In the genomic region with DNA sequence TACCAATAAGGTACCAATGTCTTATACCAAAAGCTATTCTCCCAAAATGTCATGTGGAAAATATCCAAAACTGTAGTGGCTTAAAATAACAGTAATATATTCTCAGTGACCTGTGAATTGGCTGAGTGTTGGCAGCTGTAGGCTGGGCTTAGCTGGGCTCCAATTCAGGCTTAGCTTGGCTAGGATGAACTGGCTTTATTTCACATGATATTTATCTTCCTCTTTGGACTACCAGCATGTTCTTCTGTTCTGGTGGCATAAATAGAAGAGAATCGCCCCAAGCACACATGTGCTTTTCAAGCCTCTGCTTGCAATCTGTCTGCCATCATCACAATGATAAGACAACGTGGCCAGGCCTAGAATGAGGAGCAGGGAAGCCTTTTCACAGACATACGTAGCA, we compare ENCODE assay signal across 24 mouse cellular contexts. TPM values are rescaled to one million over a fixed set of nuclear protein-coding genes. Genes with fewer than 3 reads are reported as not detected.
DNase-seq lines count a peak whose midpoint lies in the region; ATAC-seq and TF ChIP-seq lines count a peak whose summit lies in the region.
"Had no signal": no experiment of that assay in that cellular context is flagged by ENCODE, and none has a peak within 500 bp of the region (broad histone marks: within the 10 kb centered on the region; RNA-seq: fewer than 3 reads in every experiment).

No protein-coding gene starts in this region.

- no peak for ATAC-seq in lung, embryonic 14.5 days (ENCODE audit: insufficient read depth)
- no peak for ATAC-seq in megakaryocyte-erythroid progenitor cell, adult 5-6 weeks (replicated peaks; ENCODE audit: low FRiP score, low TSS enrichment, poor library complexity, severe bottlenecking)
- ATAC-seq: activated CD4-positive, CD25-positive, alpha-beta regulatory T cell, adult 4 months; forebrain, embryonic 13.5 days; forebrain, embryonic 15.5 days; forebrain, postnatal 0 days; Patski had no signal

- H3K4me1 ChIP-seq in lung, embryonic 14.5 days (ENCODE audit: insufficient read depth) = no peaks in the 10 kb centered on the region
- no peaks in the 10 kb centered on the region for H3K4me1 ChIP-seq in lung, adult 2 months (ENCODE audit: control insufficient read depth, insufficient read depth, low read length)
- H3K4me1 ChIP-seq in heart, embryonic 10.5 days = no peaks in the 10 kb centered on the region
- H3K4me1 ChIP-seq: embryonic facial prominence, embryonic 13.5 days; embryonic facial prominence, embryonic 15.5 days; forebrain, embryonic 13.5 days; forebrain, embryonic 15.5 days had no signal

- no peaks in the 10 kb centered on the region for H3K9me3 ChIP-seq in lung, embryonic 14.5 days (ENCODE audit: low read depth, low read length)
- no peaks in the 10 kb centered on the region for H3K9me3 ChIP-seq in heart, embryonic 10.5 days
- H3K9me3 ChIP-seq: embryonic facial prominence, embryonic 13.5 days; embryonic facial prominence, embryonic 15.5 days; forebrain, embryonic 15.5 days had no signal

- no peaks in the 10 kb centered on the region for H3K36me3 ChIP-seq in lung, embryonic 14.5 days (ENCODE audit: insufficient read depth)
- no peaks in the 10 kb centered on the region for H3K36me3 ChIP-seq in heart, embryonic 10.5 days
- H3K36me3 ChIP-seq: embryonic facial prominence, embryonic 13.5 days; embryonic facial prominence, embryonic 15.5 days; forebrain, embryonic 15.5 days had no signal

- H3K27me3 ChIP-seq in lung, embryonic 14.5 days (ENCODE audit: insufficient read depth, low read length) = no peaks in the 10 kb centered on the region
- H3K27me3 ChIP-seq in heart, embryonic 10.5 days (ENCODE audit: insufficient read depth, poor library complexity, severe bottlenecking) = no peaks in the 10 kb centered on the region
- H3K27me3 ChIP-seq: embryonic facial prominence, embryonic 13.5 days; embryonic facial prominence, embryonic 15.5 days; forebrain, embryonic 13.5 days; forebrain, embryonic 15.5 days; Patski had no signal

- no peak overlapping the region for H3K4me3 ChIP-seq in lung, embryonic 14.5 days (ENCODE audit: low read depth, low read length)
- no peak overlapping the region for H3K4me3 ChIP-seq in lung, adult 2 months (replicated peaks; ENCODE audit: extremely low read depth, low read depth, low read length)
- H3K4me3 ChIP-seq in heart, embryonic 10.5 days = no peak overlapping the region
- H3K4me3 ChIP-seq: embryonic facial prominence, embryonic 13.5 days; embryonic facial prominence, embryonic 15.5 days; erythroblast, embryonic 14.5 days; forebrain, embryonic 13.5 days; forebrain, embryonic 15.5 days had no signal

- H3K9ac ChIP-seq in lung, embryonic 14.5 days = no peak overlapping the region
- H3K9ac ChIP-seq: embryonic facial prominence, embryonic 13.5 days; embryonic facial prominence, embryonic 15.5 days; forebrain, embryonic 13.5 days; forebrain, embryonic 15.5 days; forebrain, postnatal 0 days had no signal

- TF ChIP-seq CTCF in lung, embryonic 14.5 days (IDR thresholded peaks at IDR 0.05; ENCODE audit: low read depth) = no peak
- no peak for TF ChIP-seq CTCF in lung, adult 2 months (IDR thresholded peaks at IDR 0.05; ENCODE audit: insufficient read depth, low read length)

- DNase-seq in lung, embryonic 14.5 days = peak; percentile 31
- no peak for DNase-seq in lung, adult 2 months
- peak; percentile 19 for DNase-seq in adipocyte (ENCODE audit: low spot score)
- peak; percentile 58 for DNase-seq in gonadal fat pad, adult 2 months (ENCODE audit: low read depth)
- DNase-seq in heart, embryonic 10.5 days (ENCODE audit: low spot score) = no peak
- DNase-seq: adrenal gland, adult 2 months; adrenal gland, postnatal 10 days; adrenal gland, postnatal 25 days; cerebellum, adult 11 months; cerebellum, adult 18-20 months; cerebellum, adult 8-10 months; cerebellum, adult 9-11 months; cerebellum, postnatal 36 days; embryo, embryonic 11 days; forebrain, postnatal 0 days had no signal

- WGBS in lung, embryonic 14.5 days = 54% methylated on average over 3 of the region's 3 CpGs
- 54% methylated on average over 3 of the region's 3 CpGs for WGBS in lung, adult 2 months
- 74% methylated on average over 3 of the region's 3 CpGs for WGBS in heart, embryonic 10.5 days

- H3K4me2 ChIP-seq in lung, embryonic 14.5 days = no peak overlapping the region
- H3K4me2 ChIP-seq: embryonic facial prominence, embryonic 13.5 days; embryonic facial prominence, embryonic 15.5 days; forebrain, embryonic 13.5 days; forebrain, embryonic 15.5 days had no signal

- no peak overlapping the region for H3K27ac ChIP-seq in lung, embryonic 14.5 days (ENCODE audit: low read depth)
- no peak overlapping the region for H3K27ac ChIP-seq in heart, embryonic 10.5 days
- H3K27ac ChIP-seq: embryonic facial prominence, embryonic 13.5 days; embryonic facial prominence, embryonic 15.5 days; forebrain, embryonic 13.5 days; forebrain, embryonic 15.5 days had no signal

- no peak for TF ChIP-seq POLR2A in lung, adult 2 months (IDR thresholded peaks at IDR 0.05; ENCODE audit: borderline replicate concordance, extremely low read depth, low read depth, low read length)

RNA-seq across cellular contexts. Expression of gene Zbed3, which starts 23.5 kb away (rescaled TPM):
- 73.5 and 74.9 TPM in 2 replicates for polyA plus RNA-seq in lung, embryonic 14.5 days (2014; fragmentation: Nextera tagmentation; extraction: Ambion mirVana)
- 23.4 and 26.1 TPM in 2 replicates for polyA plus RNA-seq in lung, adult 2 months (2012; rRNA removed)
- 39.4 and 47.6 TPM in 2 replicates for polyA plus RNA-seq in gonadal fat pad, adult 2 months (2012; rRNA removed)
- total RNA-seq in megakaryocyte-erythroid progenitor cell, adult 5-6 weeks (2014; fragmentation: Nextera tagmentation) = 13.3 and 15.1 TPM in 2 replicates
- 0.76 and 2.6 TPM in 2 replicates for total RNA-seq in megakaryocyte-erythroid progenitor cell, adult 5-6 weeks (2017)
- 52.1 and 56.2 TPM in 2 replicates for polyA plus RNA-seq in heart, embryonic 10.5 days (2016; fragmentation: Nextera tagmentation; extraction: Ambion mirVana)
- total RNA-seq: MEL had no signal

RNA-seq across cellular contexts. Expression of gene Pde8b, which starts 49.8 kb away (rescaled TPM):
- 3.4 and 4.3 TPM in 2 replicates for polyA plus RNA-seq in lung, embryonic 14.5 days (2014; fragmentation: Nextera tagmentation; extraction: Ambion mirVana)
- 38.8 and 52.6 TPM in 2 replicates for polyA plus RNA-seq in lung, adult 2 months (2012; rRNA removed)
- polyA plus RNA-seq in gonadal fat pad, adult 2 months (2012; rRNA removed) = 12.3 and 15.8 TPM in 2 replicates
- 0.42 TPM in 1 of 2 replicates, not detected in the other for total RNA-seq in megakaryocyte-erythroid progenitor cell, adult 5-6 weeks (2014; fragmentation: Nextera tagmentation)
- not detected in 2 replicates for total RNA-seq in megakaryocyte-erythroid progenitor cell, adult 5-6 weeks (2017)
- 0.63 and 0.93 TPM in 2 replicates for polyA plus RNA-seq in heart, embryonic 10.5 days (2016; fragmentation: Nextera tagmentation; extraction: Ambion mirVana)

Comparison
In these comparisons a context has a peak if more than half of its experiments do, and no peak if none do; other contexts are left out.
1. DNase-seq: peak in lung, embryonic 14.5 days (single experiment), adipocyte (single experiment) and gonadal fat pad, adult 2 months (single experiment); none in lung, adult 2 months (single experiment) and heart, embryonic 10.5 days (single experiment).